Mouse (Mus musculus): ENCODE measurements around the gene Dydc2. TPM values are rescaled to one million over a fixed set of nuclear protein-coding genes. Genes with fewer than 3 reads are reported as not detected.

Dydc2 gene
- polyA plus RNA-seq, 1 experiment from 2014 or later: 1.5 TPM

Other genes with a start within 250 kb of the Dydc2 start
- 1.3 and 1.4 TPM in 2 replicates for gene Sh2d4b, start 175.9 kb downstream of the Dydc2 start, polyA plus RNA-seq (2015; fragmentation: Nextera tagmentation; extraction: Ambion mirVana)
- 84.7 and 86.6 TPM in 2 replicates for gene Tspan14, start 102.4 kb downstream of the Dydc2 start, polyA plus RNA-seq (2015; fragmentation: Nextera tagmentation; extraction: Ambion mirVana)
- 89.0 and 91.4 TPM in 2 replicates for gene Fam213a, start 55.4 kb downstream of the Dydc2 start, polyA plus RNA-seq (2015; fragmentation: Nextera tagmentation; extraction: Ambion mirVana)
- 0.28 and 0.39 TPM in 2 replicates for gene Dydc1, start 3.7 kb upstream of the Dydc2 start, polyA plus RNA-seq (2015; fragmentation: Nextera tagmentation; extraction: Ambion mirVana)
- not detected in 2 replicates for gene Mat1a, start 35.8 kb upstream of the Dydc2 start, polyA plus RNA-seq (2015; fragmentation: Nextera tagmentation; extraction: Ambion mirVana)
- not detected in 2 replicates for gene Sftpa1, start 62.6 kb upstream of the Dydc2 start, polyA plus RNA-seq (2015; fragmentation: Nextera tagmentation; extraction: Ambion mirVana)
- not detected in 2 replicates for gene Mbl1, start 82.2 kb upstream of the Dydc2 start, polyA plus RNA-seq (2015; fragmentation: Nextera tagmentation; extraction: Ambion mirVana)
- 2.3 and 2.6 TPM in 2 replicates for gene Sftpd, start 115.9 kb upstream of the Dydc2 start, polyA plus RNA-seq (2015; fragmentation: Nextera tagmentation; extraction: Ambion mirVana)
- gene Gm2832, start 209.6 kb upstream of the Dydc2 start, polyA plus RNA-seq (2015; fragmentation: Nextera tagmentation; extraction: Ambion mirVana): not detected in 2 replicates